Mouse (Mus musculus): Measurements from ENCODE around the gene Nfe2l3. TPM values are rescaled to one million over a fixed set of nuclear protein-coding genes. Genes with fewer than 3 reads are reported as not detected.
A peak's percentile ranks its signal among the peaks of the same experiment; 100 is the strongest.

The Nfe2l3 gene
- polyA plus RNA-seq, 1 experiment, result 10.5 TPM

DNA sequence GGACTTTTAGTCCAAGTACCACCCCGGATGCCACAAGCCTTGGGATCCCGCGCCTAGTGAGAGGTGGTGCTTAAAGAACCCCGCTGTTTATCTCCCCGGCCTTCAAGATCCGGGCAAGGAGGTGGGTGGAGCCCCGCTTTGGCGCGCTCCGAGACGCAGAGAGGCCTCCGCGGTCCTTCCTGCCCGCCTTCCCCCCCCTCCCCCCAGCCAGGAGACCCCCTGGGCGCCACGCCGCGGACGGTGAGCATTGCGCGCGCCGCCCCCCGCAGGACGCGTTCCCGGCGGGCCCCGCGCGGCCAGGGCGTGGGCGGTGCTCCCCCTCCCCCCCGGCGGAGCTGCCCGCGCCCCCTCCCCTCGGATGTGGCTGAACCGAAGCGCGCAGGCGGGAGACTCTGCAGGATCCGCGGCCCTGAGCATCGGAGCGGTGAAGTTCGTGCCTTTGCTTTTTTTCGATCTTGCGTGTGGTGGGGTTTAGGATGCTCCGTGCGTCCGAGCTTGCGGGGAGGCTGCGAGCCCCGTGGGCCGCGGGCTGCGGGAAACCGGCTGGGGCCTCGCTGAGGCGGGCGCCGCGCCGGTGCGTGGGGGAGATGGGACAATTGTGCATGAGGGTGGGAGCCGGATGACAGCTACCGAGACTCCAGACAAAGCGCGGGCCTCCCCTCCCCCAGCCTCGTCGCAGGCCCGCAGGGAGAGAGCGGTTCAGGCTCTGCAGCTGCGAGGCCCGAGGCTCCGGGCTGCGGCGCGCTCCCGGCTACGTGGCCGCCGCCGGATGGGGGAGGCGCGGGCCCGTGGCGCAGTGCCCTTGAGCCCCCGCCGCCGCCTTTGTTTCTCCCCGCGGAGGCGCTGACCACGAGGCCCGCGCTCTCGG lies 38.1 kb downstream of the Nfe2l3 start, which contains the start of gene Cbx3:
TSS of gene Cbx3 (plus strand) at position 50 of the 868 bp plus-strand sequence.
- H3K4me3 ChIP-seq (ENCODE audit: control insufficient read depth, insufficient read depth, low read length), result peak within 1 kb of the TSS; percentile 90
- H3K27ac ChIP-seq (ENCODE audit: control insufficient read depth, insufficient read depth, low read length), result peak within 1 kb of the TSS; percentile 95
- peaks cover 34% of the 10 kb centered on the region for H3K36me3 ChIP-seq (ENCODE audit: control insufficient read depth, insufficient read depth, low read length)
- TF ChIP-seq POLR2A (IDR thresholded peaks at IDR 0.05; ENCODE audit: control insufficient read depth, extremely low read depth, insufficient read depth, low read length, poor library complexity) (peak; percentile 41; the same call in 1 of the 2 replicates), CTCF (IDR thresholded peaks at IDR 0.05; ENCODE audit: borderline replicate concordance, control insufficient read depth, extremely low read depth, insufficient read depth, low read length, poor library complexity) (peak; percentile 41; the same call in 1 of the 2 replicates)
- H3K27me3 ChIP-seq (ENCODE audit: control insufficient read depth, insufficient read depth, low read length), result no peaks in the 10 kb centered on the region
- peak; percentile 87 for DNase-seq
- peaks cover 7% of the 10 kb centered on the region for H3K4me1 ChIP-seq (replicated peaks; ENCODE audit: control insufficient read depth, insufficient read depth, low read length)
- under 1% methylated on average over 89 of the region's 99 CpGs for WGBS

DNA sequence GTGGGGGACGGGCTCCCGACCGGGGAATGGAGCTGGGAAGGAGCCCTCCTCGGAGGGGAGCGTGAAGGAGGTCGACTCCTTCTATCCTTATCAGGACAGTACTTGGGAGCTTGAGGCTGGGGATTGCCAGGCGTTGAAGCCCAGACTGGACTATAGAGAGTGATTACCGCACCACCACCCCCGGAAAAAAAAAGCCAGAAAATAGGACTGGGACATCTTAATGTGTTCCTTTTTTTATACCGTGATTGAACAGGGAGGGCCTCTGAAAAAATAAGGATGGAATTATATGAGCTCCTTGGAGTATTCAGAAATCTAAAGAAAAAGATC lies 38.7 kb downstream of the Nfe2l3 start:
- TF ChIP-seq CTCF (IDR thresholded peaks at IDR 0.05; ENCODE audit: borderline replicate concordance, control insufficient read depth, extremely low read depth, insufficient read depth, low read length, poor library complexity) (no peak; the same call in 1 of the 2 replicates), POLR2A (IDR thresholded peaks at IDR 0.05; ENCODE audit: control insufficient read depth, extremely low read depth, insufficient read depth, low read length, poor library complexity) (no peak)
- DNase-seq, result no peak
- peak overlapping the region; percentile 95 for H3K27ac ChIP-seq (ENCODE audit: control insufficient read depth, insufficient read depth, low read length)
- H3K36me3 ChIP-seq (ENCODE audit: control insufficient read depth, insufficient read depth, low read length), result peaks cover 34% of the 10 kb centered on the region
- no peaks in the 10 kb centered on the region for H3K27me3 ChIP-seq (ENCODE audit: control insufficient read depth, insufficient read depth, low read length)
- H3K4me1 ChIP-seq (replicated peaks; ENCODE audit: control insufficient read depth, insufficient read depth, low read length), result peaks cover 7% of the 10 kb centered on the region
- WGBS, result under 1% methylated on average over 10 of the region's 10 CpGs
- peak overlapping the region; percentile 90 for H3K4me3 ChIP-seq (ENCODE audit: control insufficient read depth, insufficient read depth, low read length)

- no peak for TF ChIP-seq CTCF (IDR thresholded peaks at IDR 0.05; ENCODE audit: borderline replicate concordance, control insufficient read depth, extremely low read depth, insufficient read depth, low read length, poor library complexity)
- no peak for TF ChIP-seq POLR2A (IDR thresholded peaks at IDR 0.05; ENCODE audit: control insufficient read depth, extremely low read depth, insufficient read depth, low read length, poor library complexity)
Observed at GRCm38 (mm10) chr6:51471782-51472181, 39.3 kb downstream of the Nfe2l3 start.

DNA sequence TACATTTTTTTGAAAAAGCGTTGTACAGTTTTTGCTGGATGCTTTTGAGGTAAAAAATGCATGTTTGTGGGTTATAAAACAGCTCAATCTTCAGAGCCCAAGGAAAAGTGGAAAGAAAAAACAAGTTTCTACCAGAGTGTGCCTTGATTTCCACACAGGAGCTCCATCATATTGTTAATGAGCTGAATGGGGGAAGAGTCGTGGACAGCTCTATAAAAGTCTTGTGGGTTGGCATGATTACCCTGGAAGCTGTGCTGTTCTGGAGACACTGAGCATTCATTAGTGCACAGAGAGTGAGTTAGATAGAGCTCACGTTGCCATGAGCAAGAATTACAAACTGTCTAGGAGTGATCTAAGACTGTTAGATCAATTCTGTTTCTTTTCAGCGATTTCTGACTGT lies 39.7 kb downstream of the Nfe2l3 start:
- Histone ChIP-seq H3K27ac (ENCODE audit: control insufficient read depth, insufficient read depth, low read length) (no peak overlapping the region), H3K4me1 (replicated peaks; ENCODE audit: control insufficient read depth, insufficient read depth, low read length) (peaks cover 5% of the 10 kb centered on the region), H3K4me3 (ENCODE audit: control insufficient read depth, insufficient read depth, low read length) (no peak overlapping the region), H3K36me3 (ENCODE audit: control insufficient read depth, insufficient read depth, low read length) (peaks cover 35% of the 10 kb centered on the region), H3K27me3 (ENCODE audit: control insufficient read depth, insufficient read depth, low read length) (no peaks in the 10 kb centered on the region)
- WGBS, result 44% methylated on average over 4 of the region's 4 CpGs
- TF ChIP-seq POLR2A (IDR thresholded peaks at IDR 0.05; ENCODE audit: control insufficient read depth, extremely low read depth, insufficient read depth, low read length, poor library complexity) (no peak), CTCF (IDR thresholded peaks at IDR 0.05; ENCODE audit: borderline replicate concordance, control insufficient read depth, extremely low read depth, insufficient read depth, low read length, poor library complexity) (no peak)
- DNase-seq, result no peak

More at GRCm38 (mm10) chr6:51471782-51472181, 39.3 kb downstream of the Nfe2l3 start:
- Histone ChIP-seq H3K4me3 (ENCODE audit: control insufficient read depth, insufficient read depth, low read length) (peak overlapping the region; percentile 9; the same call in 1 of the 2 replicates), H3K36me3 (ENCODE audit: control insufficient read depth, insufficient read depth, low read length) (peaks cover 34% of the 10 kb centered on the region), H3K27ac (ENCODE audit: control insufficient read depth, insufficient read depth, low read length) (no peak overlapping the region), H3K4me1 (replicated peaks; ENCODE audit: control insufficient read depth, insufficient read depth, low read length) (peaks cover 6% of the 10 kb centered on the region), H3K27me3 (ENCODE audit: control insufficient read depth, insufficient read depth, low read length) (no peaks in the 10 kb centered on the region)
- WGBS, result 13% methylated on average over 3 of the region's 3 CpGs
- DNase-seq, result no peak

- Histone ChIP-seq H3K4me3 (ENCODE audit: control insufficient read depth, insufficient read depth, low read length) (no peak overlapping the region), H3K4me1 (replicated peaks; ENCODE audit: control insufficient read depth, insufficient read depth, low read length) (no peaks in the 10 kb centered on the region), H3K27me3 (ENCODE audit: control insufficient read depth, insufficient read depth, low read length) (no peaks in the 10 kb centered on the region), H3K27ac (ENCODE audit: control insufficient read depth, insufficient read depth, low read length) (no peak overlapping the region), H3K36me3 (ENCODE audit: control insufficient read depth, insufficient read depth, low read length) (peaks cover 78% of the 10 kb centered on the region)
- WGBS, result 97% methylated on average over 4 of the region's 4 CpGs
- no peak for DNase-seq
- TF ChIP-seq CTCF (IDR thresholded peaks at IDR 0.05; ENCODE audit: borderline replicate concordance, control insufficient read depth, extremely low read depth, insufficient read depth, low read length, poor library complexity), result no peak
- no peak for TF ChIP-seq POLR2A (IDR thresholded peaks at IDR 0.05; ENCODE audit: control insufficient read depth, extremely low read depth, insufficient read depth, low read length, poor library complexity)
Observed at GRCm38 (mm10) chr6:51479136-51479731, 46.8 kb downstream of the Nfe2l3 start.

DNA sequence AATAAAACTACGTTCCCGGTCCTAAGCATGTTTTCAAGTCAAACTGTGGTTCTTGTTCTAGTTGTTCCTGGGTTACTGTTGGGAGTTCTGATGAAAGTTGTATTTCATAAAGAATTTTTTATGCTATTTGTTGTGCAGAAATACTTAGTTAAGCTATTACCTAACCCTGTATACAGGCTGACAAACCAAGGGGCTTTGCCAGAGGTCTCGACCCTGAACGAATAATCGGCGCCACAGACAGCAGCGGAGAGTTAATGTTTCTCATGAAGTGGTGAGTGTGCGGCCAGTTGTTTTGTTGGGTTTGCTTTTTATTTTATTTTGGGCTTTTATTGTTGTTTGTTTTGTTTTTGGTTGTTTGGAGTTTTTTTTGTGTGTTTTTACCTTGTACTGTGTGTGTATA lies 49.1 kb downstream of the Nfe2l3 start:
- peaks cover 59% of the 10 kb centered on the region for H3K36me3 ChIP-seq (ENCODE audit: control insufficient read depth, insufficient read depth, low read length)
- no peaks in the 10 kb centered on the region for H3K4me1 ChIP-seq (replicated peaks; ENCODE audit: control insufficient read depth, insufficient read depth, low read length)
- no peaks in the 10 kb centered on the region for H3K27me3 ChIP-seq (ENCODE audit: control insufficient read depth, insufficient read depth, low read length)
- no peak overlapping the region for H3K4me3 ChIP-seq (ENCODE audit: control insufficient read depth, insufficient read depth, low read length)
- H3K27ac ChIP-seq (ENCODE audit: control insufficient read depth, insufficient read depth, low read length), result no peak overlapping the region
- 99% methylated on average over 8 of the region's 8 CpGs for WGBS
- DNase-seq, result no peak
- no peak for TF ChIP-seq CTCF (IDR thresholded peaks at IDR 0.05; ENCODE audit: borderline replicate concordance, control insufficient read depth, extremely low read depth, insufficient read depth, low read length, poor library complexity)
- TF ChIP-seq POLR2A (IDR thresholded peaks at IDR 0.05; ENCODE audit: control insufficient read depth, extremely low read depth, insufficient read depth, low read length, poor library complexity), result no peak

Data from thymus, adult 2 months (tissue).